Mouse (Mus musculus) central nervous system, embryonic 14 days (tissue): ENCODE data around the gene Vps45. TPM values are rescaled to one million over a fixed set of nuclear protein-coding genes. Genes with fewer than 3 reads are reported as not detected.

Experiments used
- polyA plus RNA-seq: library from polyadenylated mRNA; depleted of rRNA; stranded (reverse); fragments of >200 nt; gene quantifications from 2 replicates; pipeline ENCODE4 v1.2.3, GENCODE M21; 2012; rRNA removed

Vps45 gene
- 33.9 and 36.1 TPM in 2 replicates for polyA plus RNA-seq

DNA sequence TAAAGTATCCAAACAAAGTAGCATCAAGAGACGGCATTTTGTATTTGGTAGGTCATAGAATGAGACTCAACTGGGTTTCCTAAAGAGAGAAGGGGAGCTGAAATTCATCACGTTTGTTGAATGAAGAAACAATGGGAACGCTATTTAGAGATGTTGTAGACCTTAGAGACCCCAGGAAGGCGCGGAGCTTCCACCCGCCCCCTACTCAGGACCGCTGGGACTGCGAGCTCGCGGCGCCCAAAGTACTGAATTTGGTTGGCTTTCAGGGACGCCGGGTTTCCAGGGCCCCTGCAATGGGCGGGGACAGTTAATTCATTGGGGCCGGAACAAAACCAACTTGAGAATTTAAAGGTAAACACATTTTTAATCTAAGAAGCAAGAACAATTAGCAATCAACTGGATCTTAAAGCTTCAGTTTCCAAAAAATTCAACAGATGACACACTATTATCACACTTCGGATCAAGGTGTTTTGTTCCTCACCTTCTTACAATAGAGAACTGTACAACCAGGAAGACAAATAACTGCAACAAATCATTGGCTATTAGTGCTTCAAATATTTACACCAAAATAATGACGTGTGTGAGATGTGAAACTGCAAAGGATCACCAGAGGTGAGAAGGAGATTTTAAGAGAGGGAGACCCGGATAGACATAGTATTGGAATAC lies at the start of gene Vps45:
TSS of gene Vps45 (minus strand) at position 236 of the 666 bp plus-strand sequence.

DNA sequence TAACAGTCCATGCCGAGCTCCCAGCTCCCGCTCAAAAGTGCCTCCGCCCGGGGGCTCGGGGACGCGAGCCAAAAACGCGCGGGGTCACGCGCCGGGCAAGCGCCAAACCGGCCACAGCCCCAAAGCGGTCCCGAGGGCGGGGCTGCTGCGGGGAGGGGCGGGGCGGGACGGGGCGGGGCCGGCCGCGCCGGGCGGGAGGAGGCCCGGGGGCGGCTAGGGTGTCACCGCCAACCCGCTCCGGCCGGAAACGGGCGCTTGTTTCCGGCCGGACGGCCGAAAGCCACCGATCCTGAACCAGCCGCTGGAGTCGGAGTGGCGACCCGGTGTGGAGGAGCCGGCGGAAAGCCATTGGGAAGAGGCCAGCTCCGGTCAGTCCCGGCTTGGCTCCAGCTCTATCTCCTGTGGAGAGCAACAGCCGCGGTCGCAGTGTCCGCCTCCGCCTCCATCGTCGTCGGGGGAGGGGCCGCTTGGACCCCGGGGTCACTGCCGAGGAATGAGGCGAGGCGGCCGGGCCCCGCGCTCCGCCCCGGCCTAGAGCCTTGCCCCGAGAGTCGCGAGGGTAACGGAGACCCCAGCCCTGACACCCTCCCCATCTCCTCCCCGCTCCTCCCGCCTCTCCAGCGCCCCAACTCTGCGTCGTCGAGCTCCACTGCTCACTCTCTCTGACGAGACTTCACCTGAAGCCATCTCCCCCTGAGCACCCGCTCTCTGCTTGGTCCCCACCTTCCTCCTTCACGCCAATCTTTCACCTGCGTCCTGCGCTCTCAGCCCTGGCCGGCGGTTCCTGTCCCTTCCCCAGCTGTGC lies 46.2 kb upstream of the Vps45 start, which contains the start of gene Otud7b:
TSS of gene Otud7b (plus strand) at position 267 of the 805 bp plus-strand sequence.

DNA sequence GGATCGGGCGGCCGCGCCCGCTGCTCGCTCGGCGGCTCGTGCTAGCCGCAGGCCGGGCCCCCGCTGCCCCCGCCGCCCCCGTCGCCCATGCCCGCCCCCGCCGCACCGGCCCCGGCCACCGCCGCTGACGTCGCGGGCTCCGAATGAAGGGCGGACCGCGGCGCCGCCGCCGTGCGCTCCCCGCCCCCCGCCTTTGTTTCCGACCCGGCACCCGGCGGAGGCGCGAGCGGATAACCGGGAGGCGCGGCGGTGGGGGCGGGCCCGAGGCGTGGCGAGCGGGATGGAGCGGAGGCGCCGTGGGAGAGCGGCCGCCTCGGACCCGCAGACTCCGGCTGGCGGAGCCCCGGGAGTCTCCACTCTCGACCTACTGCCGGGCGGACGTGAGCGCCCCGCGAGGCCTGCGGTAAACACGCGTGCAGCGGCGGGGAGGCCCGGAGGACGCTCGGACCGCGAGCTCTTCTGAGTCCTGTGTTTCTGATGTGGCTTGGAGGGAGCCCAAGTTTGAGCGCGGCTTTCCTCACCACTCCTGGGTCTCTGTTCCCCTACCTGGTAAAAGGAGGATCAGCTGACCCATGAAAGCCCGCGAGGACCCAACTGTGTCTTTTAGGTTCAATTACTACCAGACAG lies 62.4 kb downstream of the Vps45 start, which contains the start of gene Plekho1:
TSS of gene Plekho1 (minus strand) at position 200 of the 627 bp plus-strand sequence.

Other genes starting within 250 kb of the Vps45 start
- 21.9 and 24.5 TPM in 2 replicates for gene Rprd2, start 239.6 kb downstream of the Vps45 start, polyA plus RNA-seq
- gene Prpf3, start 202.6 kb downstream of the Vps45 start, polyA plus RNA-seq = 53.4 and 56.5 TPM in 2 replicates
- 186 and 193 TPM in 2 replicates for gene Mrps21, start 186.9 kb downstream of the Vps45 start, polyA plus RNA-seq
- gene Ciart, start 176.2 kb downstream of the Vps45 start, polyA plus RNA-seq = 4.1 and 4.7 TPM in 2 replicates
- 11.9 and 13.1 TPM in 2 replicates for gene BC028528, start 166.5 kb downstream of the Vps45 start, polyA plus RNA-seq
- 89.3 and 92.6 TPM in 2 replicates for gene Aph1a, start 164.5 kb downstream of the Vps45 start, polyA plus RNA-seq
- gene Car14, start 153.8 kb downstream of the Vps45 start, polyA plus RNA-seq = 9.8 and 13.0 TPM in 2 replicates
- gene Anp32e, start 129.2 kb downstream of the Vps45 start, polyA plus RNA-seq = 162 and 193 TPM in 2 replicates
- 186 and 227 TPM in 2 replicates for gene Plekho1, start 62.5 kb downstream of the Vps45 start, polyA plus RNA-seq
- 8.3 and 10.5 TPM in 2 replicates for gene Otud7b, start 46.1 kb upstream of the Vps45 start, polyA plus RNA-seq
- 12.5 and 18.8 TPM in 2 replicates for gene Mtmr11, start 103.5 kb upstream of the Vps45 start, polyA plus RNA-seq
- 101 and 105 TPM in 2 replicates for gene Sf3b4, start 113.9 kb upstream of the Vps45 start, polyA plus RNA-seq
- gene Sv2a, start 122.7 kb upstream of the Vps45 start, polyA plus RNA-seq = 89.5 and 92.3 TPM in 2 replicates
- gene Bola1, start 161.2 kb upstream of the Vps45 start, polyA plus RNA-seq = 51.9 and 68.2 TPM in 2 replicates
- 1.9 and 3.9 TPM in 2 replicates for gene Hist2h2ab, start 161.4 kb upstream of the Vps45 start, polyA plus RNA-seq
- gene Hist2h2ac, start 162.4 kb upstream of the Vps45 start, polyA plus RNA-seq = 6.5 and 9.3 TPM in 2 replicates
- gene Hist2h2be, start 162.7 kb upstream of the Vps45 start, polyA plus RNA-seq = 12.5 and 17.2 TPM in 2 replicates
- 37.5 and 61.5 TPM in 2 replicates for gene Hist2h3c2, start 180.7 kb upstream of the Vps45 start, polyA plus RNA-seq
- 5.6 and 10.1 TPM in 2 replicates for gene Hist2h2aa2, start 181.8 kb upstream of the Vps45 start, polyA plus RNA-seq
- gene Hist2h2aa1, start 187.0 kb upstream of the Vps45 start, polyA plus RNA-seq = 67.5 and 77.3 TPM in 2 replicates
- not detected in 2 replicates for gene Hist2h3c1, start 188.2 kb upstream of the Vps45 start, polyA plus RNA-seq
- 6.8 and 9.5 TPM in 2 replicates for gene Hist2h4, start 204.8 kb upstream of the Vps45 start, polyA plus RNA-seq
- 53.0 and 82.8 TPM in 2 replicates for gene Hist2h3b, start 210.2 kb upstream of the Vps45 start, polyA plus RNA-seq
- 10.0 and 13.6 TPM in 2 replicates for gene Hist2h2bb, start 211.3 kb upstream of the Vps45 start, polyA plus RNA-seq
- gene Fcgr1, start 235.5 kb upstream of the Vps45 start, polyA plus RNA-seq = 3.4 and 4.1 TPM in 2 replicates